Mouse (Mus musculus) kidney, adult 2 months (tissue): ENCODE data around the gene Dapk3.

Experiments used
- CTCF ChIP-seq: fragments of 200-500 bp; conservative IDR thresholded peaks from 2 replicates; pipeline ENCODE4 v1.5.1; 2011; ENCODE audit warnings: low read depth, mild to moderate bottlenecking, control low read depth, low read length, moderate library complexity, mixed read lengths; ENCODE audit not compliant: insufficient read depth, insufficient read length
- POLR2A ChIP-seq: fragments of 200-500 bp; IDR thresholded peaks from one replicate; pipeline ENCODE4 v1.6.1; 2011; ENCODE audit warnings: low read depth, low read length, control low read depth

- no peak for TF ChIP-seq POLR2A
- no peak for TF ChIP-seq CTCF
Observed at GRCm38 (mm10) chr10:81191342-81191982, 8.7 kb downstream of the Dapk3 start.
